Mouse (Mus musculus) limb, embryonic 13.5 days (tissue): ENCODE results near the gene Pramel7. TPM values are rescaled to one million over a fixed set of nuclear protein-coding genes. Genes with fewer than 3 reads are reported as not detected.
A peak's percentile ranks its signal among the peaks of the same experiment; 100 is the strongest.
"Not testable (repeated sequence)": the region's sequence is repeated elsewhere in the genome, so short reads cannot be mapped to it uniquely, and the experiment has no call there.

Source experiments
- ATAC-seq: fragments of 200-750 bp; cut with Nextera tagmentation; 2 replicates; pipeline ENCODE4 v1.8.0; 2017; ENCODE audit warnings: low read depth, moderate number of reproducible peaks, moderate TSS enrichment; ENCODE audit not compliant: low FRiP score
- H3K27ac ChIP-seq: fragments of 300-500 bp; sonication (generic); 2 replicates; pipeline ENCODE4 v1.5.1; 2015; ENCODE audit warnings: inconsistent platforms, mild to moderate bottlenecking, moderate library complexity
- H3K27me3 ChIP-seq: fragments of 300-500 bp; sonication (generic); 2 replicates; pipeline ENCODE4 v1.6.1; 2015; ENCODE audit warnings: mild to moderate bottlenecking, inconsistent platforms
- H3K36me3 ChIP-seq: fragments of 300-500 bp; sonication (generic); 2 replicates; pipeline ENCODE4 v1.6.1; 2015; ENCODE audit warnings: inconsistent platforms, mild to moderate bottlenecking, moderate library complexity
- H3K4me1 ChIP-seq: fragments of 300-500 bp; sonication (generic); 2 replicates; pipeline ENCODE4 v1.6.1; 2015; ENCODE audit warnings: inconsistent platforms
- H3K4me2 ChIP-seq: fragments of 300-500 bp; sonication (generic); replicated peaks from 2 replicates; pipeline ENCODE4 v1.6.1; 2015; ENCODE audit warnings: inconsistent platforms, mild to moderate bottlenecking, moderate library complexity
- H3K4me3 ChIP-seq: fragments of 300-500 bp; sonication (generic); 2 replicates; pipeline ENCODE4 v1.5.1; 2015; ENCODE audit warnings: moderate library complexity, mild to moderate bottlenecking, inconsistent platforms
- H3K9ac ChIP-seq: fragments of 300-500 bp; sonication (generic); 2 replicates; pipeline ENCODE4 v1.6.1; 2015; ENCODE audit warnings: mild to moderate bottlenecking, inconsistent platforms
- H3K9me3 ChIP-seq: fragments of 300-500 bp; sonication (generic); 2 replicates; pipeline ENCODE4 v1.6.1; 2016; ENCODE audit warnings: inconsistent platforms
- WGBS: fragments of 180-500 bp; shearing (Covaris S2); methylation state at CpG from one replicate; pipeline ENCODE4 v1.1.7; 2015; 5-methylcytosine and 5-hydroxymethylcytosine counted together
- polyA plus RNA-seq: library from polyadenylated mRNA; unstranded; fragments of >200 nt; fragmentation: Nextera tagmentation; extraction: Ambion mirVana; gene quantifications from 2 replicates; pipeline ENCODE4 v1.2.1, GENCODE M21; 2015

Pramel7 gene
- not detected in 2 replicates for polyA plus RNA-seq

DNA sequence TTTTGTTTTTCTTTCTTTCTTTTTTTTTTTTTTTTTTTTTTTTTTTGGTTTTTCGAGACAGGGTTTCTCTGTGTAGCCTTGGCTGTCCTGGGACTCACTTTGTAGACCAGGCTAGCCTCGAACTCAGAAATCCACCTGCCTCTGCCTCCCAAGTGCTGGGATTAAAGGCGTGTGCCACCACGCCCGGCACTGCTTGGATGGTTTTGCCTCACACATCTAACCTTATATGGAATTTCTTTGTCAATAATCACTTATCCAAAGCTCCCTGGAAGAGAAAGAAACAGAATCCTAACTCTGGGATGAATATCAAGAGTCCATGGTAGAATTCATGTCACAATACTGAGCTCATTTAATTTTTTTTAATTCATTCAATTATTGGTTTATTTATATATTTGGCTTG lies at the start of gene Pramel7:
Gene Pramel7, minus strand, starts transcription at position 101 of the 400 bp plus-strand sequence.
- H3K4me2 ChIP-seq, H3K36me3 ChIP-seq, ATAC-seq, H3K4me3 ChIP-seq, H3K27me3 ChIP-seq, H3K9me3 ChIP-seq, H3K4me1 ChIP-seq, H3K9ac ChIP-seq, H3K27ac ChIP-seq: not testable (repeated sequence)
- WGBS, result 97% methylated on average over 3 of the region's 5 CpGs

DNA sequence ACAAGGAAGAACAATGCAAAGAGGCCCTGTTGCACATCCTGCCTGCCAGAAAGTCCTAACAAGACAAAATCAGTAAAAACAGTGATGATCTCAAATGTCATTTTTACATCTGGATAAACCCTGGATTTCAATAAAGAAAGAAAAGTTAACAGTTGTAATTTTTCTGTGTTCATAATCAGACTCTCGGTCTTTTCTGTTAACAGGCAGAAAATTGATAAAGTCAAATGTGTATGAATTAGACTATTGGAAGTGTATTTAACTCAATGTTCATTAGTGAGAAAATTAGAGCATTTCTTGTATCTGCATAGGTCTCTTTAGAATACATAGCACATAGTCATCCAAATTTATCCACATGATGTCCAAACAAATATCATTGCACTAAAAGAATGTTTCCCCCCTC lies 48.5 kb upstream of the Pramel7 start, which contains the start of gene Olfr1128:
Gene Olfr1128, minus strand, starts transcription at position 101 of the 400 bp plus-strand sequence.
- H3K4me2 ChIP-seq, result no peak within 1 kb of the TSS
- 88% methylated on average over 1 of the region's 1 CpGs for WGBS
- no peak within 1 kb of the TSS for H3K4me3 ChIP-seq
- no peaks in the 10 kb centered on the region for H3K4me1 ChIP-seq
- H3K36me3 ChIP-seq, result no peaks in the 10 kb centered on the region
- H3K27ac ChIP-seq, result no peak within 1 kb of the TSS
- no peaks in the 10 kb centered on the region for H3K27me3 ChIP-seq
- no peak within 1 kb of the TSS for H3K9ac ChIP-seq
- no peak for ATAC-seq
- no peaks in the 10 kb centered on the region for H3K9me3 ChIP-seq

GRCm38 (mm10) chr2:87534826-87535225 lies 37.9 kb upstream of the Pramel7 start:
- H3K36me3 ChIP-seq, result no peaks in the 10 kb centered on the region
- no peaks in the 10 kb centered on the region for H3K27me3 ChIP-seq
- ATAC-seq, result no peak
- no peak overlapping the region for H3K27ac ChIP-seq
- no peaks in the 10 kb centered on the region for H3K9me3 ChIP-seq
- no peak overlapping the region for H3K9ac ChIP-seq
- H3K4me3 ChIP-seq, result no peak overlapping the region
- H3K4me1 ChIP-seq, result no peaks in the 10 kb centered on the region
- WGBS, result 67% methylated on average over 2 of the region's 2 CpGs
- H3K4me2 ChIP-seq, result no peak overlapping the region

- H3K9ac ChIP-seq, result no peak within 1 kb of the TSS
- ATAC-seq, result no peak
- no peak within 1 kb of the TSS for H3K4me2 ChIP-seq
- H3K27ac ChIP-seq, result no peak within 1 kb of the TSS
- H3K9me3 ChIP-seq, result no peaks in the 10 kb centered on the region
- no peaks in the 10 kb centered on the region for H3K4me1 ChIP-seq
- no peak within 1 kb of the TSS for H3K4me3 ChIP-seq
- no peaks in the 10 kb centered on the region for H3K27me3 ChIP-seq
- H3K36me3 ChIP-seq, result no peaks in the 10 kb centered on the region
Observed at GRCm38 (mm10) chr2:87531496-87531895, 34.6 kb upstream of the Pramel7 start, which contains the start of gene Olfr153. Gene Olfr153 (plus strand): TSS chr2:87531796.

GRCm38 (mm10) chr2:87525899-87526616 lies 29.2 kb upstream of the Pramel7 start:
- Histone ChIP-seq H3K4me2 (peak overlapping the region; percentile 45), H3K4me3 (peak overlapping the region; percentile 20; the same call in 1 of the 2 replicates)
- H3K27ac ChIP-seq, H3K9ac ChIP-seq, H3K9me3 ChIP-seq, H3K4me1 ChIP-seq, H3K27me3 ChIP-seq, H3K36me3 ChIP-seq, ATAC-seq: not testable (repeated sequence)
- 38% methylated on average over 39 of the region's 39 CpGs for WGBS

- no peak for ATAC-seq
- no peak overlapping the region for H3K4me2 ChIP-seq
- no peak overlapping the region for H3K27ac ChIP-seq
- H3K9ac ChIP-seq, result no peak overlapping the region
- H3K4me1 ChIP-seq, result no peaks in the 10 kb centered on the region
- H3K36me3 ChIP-seq, result no peaks in the 10 kb centered on the region
- 87% methylated on average over 4 of the region's 4 CpGs for WGBS
- H3K27me3 ChIP-seq, result no peaks in the 10 kb centered on the region
- no peaks in the 10 kb centered on the region for H3K9me3 ChIP-seq
- no peak overlapping the region for H3K4me3 ChIP-seq
Observed at GRCm38 (mm10) chr2:87520651-87521050, 23.8 kb upstream of the Pramel7 start.

DNA sequence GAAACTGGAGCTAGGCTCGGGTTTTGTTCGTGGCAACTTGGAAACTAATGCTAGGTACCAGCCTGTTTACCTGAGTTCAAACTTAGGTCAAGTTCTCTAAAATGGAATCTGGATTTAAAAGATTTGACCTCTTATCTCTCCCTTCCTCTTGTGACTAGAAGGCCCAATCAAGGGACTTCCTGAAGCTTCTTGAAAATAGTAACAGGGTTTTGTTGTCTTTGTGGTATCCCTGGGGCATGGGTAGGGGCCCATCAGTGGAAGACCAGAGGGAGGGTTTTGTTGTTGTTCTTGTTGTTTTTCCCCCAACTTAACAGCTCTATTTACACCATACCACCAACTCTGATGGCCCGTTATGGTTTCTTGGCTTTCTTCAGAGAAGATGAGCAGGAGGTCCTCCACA lies 19.7 kb upstream of the Pramel7 start:
- Histone ChIP-seq H3K4me1 (no peaks in the 10 kb centered on the region), H3K4me3 (no peak overlapping the region), H3K27ac (no peak overlapping the region), H3K27me3 (no peaks in the 10 kb centered on the region), H3K9me3 (no peaks in the 10 kb centered on the region), H3K36me3 (no peaks in the 10 kb centered on the region), H3K9ac (no peak overlapping the region), H3K4me2 (no peak overlapping the region)
- 85% methylated on average over 3 of the region's 3 CpGs for WGBS
- ATAC-seq, result no peak

- Histone ChIP-seq H3K4me1 (no peaks in the 10 kb centered on the region), H3K9ac (no peak overlapping the region), H3K4me3 (no peak overlapping the region), H3K27me3 (no peaks in the 10 kb centered on the region), H3K9me3 (no peaks in the 10 kb centered on the region), H3K36me3 (no peaks in the 10 kb centered on the region), H3K4me2 (no peak overlapping the region), H3K27ac (no peak overlapping the region)
- 77% methylated on average over 8 of the region's 8 CpGs for WGBS
- ATAC-seq, result no peak
Observed at GRCm38 (mm10) chr2:87515457-87516060, 18.7 kb upstream of the Pramel7 start.

DNA sequence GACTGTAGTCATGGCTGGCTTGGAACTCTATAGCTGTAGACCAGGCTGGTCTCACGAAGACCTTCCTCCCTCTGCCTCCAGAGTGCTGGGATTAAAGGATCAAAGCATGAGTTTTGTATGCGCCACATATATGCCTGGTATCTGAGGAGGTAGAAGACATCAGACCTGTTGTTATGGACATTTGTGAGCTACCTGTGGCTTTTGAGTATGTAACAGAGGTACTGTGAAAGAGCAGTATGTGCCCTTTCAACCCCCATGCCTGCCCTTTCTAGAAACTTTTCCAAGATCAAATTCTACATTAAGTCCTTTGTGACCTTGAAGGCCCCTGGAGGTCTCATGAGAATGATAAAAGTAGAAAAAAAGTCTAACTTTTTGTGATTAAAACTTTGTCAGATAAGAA lies 18.2 kb upstream of the Pramel7 start:
- Histone ChIP-seq H3K9ac (no peak overlapping the region), H3K27ac (no peak overlapping the region), H3K4me1 (no peaks in the 10 kb centered on the region), H3K27me3 (no peaks in the 10 kb centered on the region), H3K36me3 (no peaks in the 10 kb centered on the region), H3K4me2 (no peak overlapping the region), H3K4me3 (no peak overlapping the region), H3K9me3 (no peaks in the 10 kb centered on the region)
- ATAC-seq, result no peak
- 91% methylated on average over 2 of the region's 2 CpGs for WGBS

- Histone ChIP-seq H3K9ac (no peak within 1 kb of the TSS), H3K9me3 (no peaks in the 10 kb centered on the region), H3K27me3 (no peaks in the 10 kb centered on the region), H3K4me3 (no peak within 1 kb of the TSS), H3K4me2 (no peak within 1 kb of the TSS), H3K4me1 (no peaks in the 10 kb centered on the region), H3K36me3 (no peaks in the 10 kb centered on the region), H3K27ac (no peak within 1 kb of the TSS)
- 88% methylated on average over 6 of the region's 6 CpGs for WGBS
- ATAC-seq, result no peak
Observed at GRCm38 (mm10) chr2:87506265-87506664, 9.4 kb upstream of the Pramel7 start, which contains the start of gene Pramel6. Gene Pramel6 (plus strand): TSS chr2:87506565.

DNA sequence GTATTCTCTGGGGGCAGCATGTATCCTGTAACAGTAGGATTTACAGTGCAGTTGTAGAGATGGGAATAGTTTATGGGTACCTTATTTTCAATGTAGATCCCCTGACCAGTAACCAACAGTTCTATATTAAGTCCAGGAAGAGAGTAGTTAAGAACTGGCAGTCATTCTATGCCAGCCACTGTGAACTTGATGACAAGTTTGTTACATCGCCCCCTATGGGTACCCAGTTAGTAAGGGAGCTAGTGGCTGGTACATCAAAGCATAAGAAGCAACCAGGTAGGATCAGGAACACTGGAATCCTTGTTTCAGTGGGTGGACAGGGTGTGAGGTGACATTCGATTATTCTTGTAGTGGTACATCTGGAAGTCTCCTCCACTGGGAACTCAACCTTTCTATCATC lies 14.6 kb downstream of the Pramel7 start:
- 71% methylated on average over 2 of the region's 2 CpGs for WGBS
- Histone ChIP-seq H3K9ac (no peak overlapping the region), H3K9me3 (no peaks in the 10 kb centered on the region), H3K4me1 (no peaks in the 10 kb centered on the region), H3K36me3 (no peaks in the 10 kb centered on the region), H3K4me3 (no peak overlapping the region), H3K27ac (no peak overlapping the region), H3K4me2 (no peak overlapping the region), H3K27me3 (no peaks in the 10 kb centered on the region)
- no peak for ATAC-seq

DNA sequence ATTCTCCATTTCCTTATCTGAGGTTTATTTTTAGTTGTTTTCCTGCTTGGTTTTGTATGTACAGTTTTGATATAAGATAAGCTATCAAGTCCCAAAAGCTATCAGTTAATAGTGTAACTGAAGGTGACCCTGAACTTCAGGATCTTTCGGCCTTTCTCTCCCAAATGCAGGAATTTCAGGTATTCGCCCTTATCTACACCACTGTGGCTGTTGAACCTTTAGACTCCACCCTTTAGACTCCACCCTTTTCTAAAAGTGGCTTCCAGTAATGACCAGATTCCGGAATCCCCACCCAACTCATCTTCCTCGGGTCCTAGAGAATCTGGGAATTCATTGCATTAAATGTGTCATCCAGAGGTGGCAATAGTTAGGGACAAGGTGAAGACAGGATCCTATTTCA lies 15.7 kb downstream of the Pramel7 start:
- no peak overlapping the region for H3K27ac ChIP-seq
- H3K4me1 ChIP-seq, result no peaks in the 10 kb centered on the region
- no peaks in the 10 kb centered on the region for H3K36me3 ChIP-seq
- no peak overlapping the region for H3K4me2 ChIP-seq
- ATAC-seq, result no peak
- no peak overlapping the region for H3K4me3 ChIP-seq
- WGBS, result 82% methylated on average over 4 of the region's 4 CpGs
- no peak overlapping the region for H3K9ac ChIP-seq
- no peaks in the 10 kb centered on the region for H3K9me3 ChIP-seq
- no peaks in the 10 kb centered on the region for H3K27me3 ChIP-seq

DNA sequence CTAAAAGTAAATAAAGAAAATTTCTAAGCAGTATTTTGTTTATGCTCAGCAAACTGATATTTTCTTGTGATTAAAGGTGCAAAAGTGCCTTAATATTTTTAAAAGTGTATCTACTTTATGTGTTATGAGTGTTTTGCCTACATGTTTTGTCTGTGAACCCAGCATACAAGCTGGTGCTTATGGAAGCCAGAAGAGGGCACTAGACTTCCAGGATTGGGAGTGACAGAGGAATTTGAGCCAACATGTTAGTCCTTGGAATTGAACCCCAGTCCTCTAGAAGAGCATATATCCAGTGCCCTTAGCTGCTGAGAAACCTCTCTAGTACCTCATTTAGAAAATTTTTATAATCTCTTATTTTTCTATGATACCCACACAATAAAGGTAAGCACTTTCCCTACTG lies 16.7 kb downstream of the Pramel7 start:
- Histone ChIP-seq H3K4me3 (no peak overlapping the region), H3K9ac (no peak overlapping the region), H3K27ac (no peak overlapping the region), H3K27me3 (no peaks in the 10 kb centered on the region), H3K9me3 (no peaks in the 10 kb centered on the region), H3K4me2 (no peak overlapping the region), H3K36me3 (no peaks in the 10 kb centered on the region), H3K4me1 (no peaks in the 10 kb centered on the region)
- no peak for ATAC-seq
